Mouse (Mus musculus) testis, postnatal 10 days (tissue): ENCODE results near the gene Nes.

Experiments
- DNase-seq: peaks from one replicate; pipeline ENCODE4 v3.0.0; 2021; ENCODE audit warnings: low spot score

The Nes gene

DNA sequence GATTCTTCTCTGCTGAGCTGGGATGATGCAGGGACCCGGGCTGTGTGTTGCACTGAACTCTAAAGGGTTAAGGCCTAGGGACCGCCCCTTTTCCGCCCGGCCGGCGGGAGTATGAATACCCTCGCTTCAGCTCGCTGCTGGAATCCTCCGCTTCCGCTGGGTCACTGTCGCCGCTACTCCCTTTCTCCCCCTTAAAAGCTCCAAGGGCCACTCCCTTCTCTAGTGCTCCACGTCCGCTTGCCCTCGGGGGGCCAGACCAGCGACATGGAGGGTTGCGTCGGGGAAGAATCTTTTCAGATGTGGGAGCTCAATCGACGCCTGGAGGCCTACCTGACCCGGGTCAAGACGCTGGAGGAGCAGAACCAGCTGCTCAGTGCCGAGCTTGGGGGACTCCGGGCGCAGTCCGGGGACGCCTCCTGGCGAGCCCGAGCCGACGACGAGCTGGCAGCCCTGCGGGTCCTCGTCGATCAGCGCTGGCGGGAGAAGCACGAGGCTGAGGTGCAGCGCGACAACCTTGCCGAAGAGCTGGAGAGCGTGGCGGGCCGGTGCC lies at the start of gene Nes:
Gene Nes, plus strand, starts transcription at position 140 of the 550 bp plus-strand sequence.
- DNase-seq: peak; percentile 71

- no peak for DNase-seq
Observed at GRCm38 (mm10) chr3:87924996-87925395, 45.9 kb upstream of the Nes start.

DNA sequence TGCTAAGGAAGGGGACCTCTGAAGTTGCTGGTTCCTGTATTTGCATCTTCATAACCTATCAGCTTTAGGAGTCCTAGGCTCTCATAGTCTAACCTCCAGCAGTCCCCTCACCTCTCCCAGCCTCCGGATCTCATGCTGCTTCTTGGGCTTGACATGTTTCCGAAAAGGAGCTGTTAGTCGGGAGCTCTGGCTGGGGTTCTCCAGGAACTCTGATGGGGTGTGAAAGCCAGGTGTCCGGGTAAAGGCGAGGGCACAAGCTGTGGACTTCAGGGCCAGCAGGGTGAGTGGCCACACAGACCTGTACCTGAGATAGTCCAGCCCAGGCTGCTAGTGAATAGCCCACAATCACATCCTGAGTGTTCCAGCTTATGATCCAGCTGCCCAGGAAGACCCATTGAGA lies 43.4 kb upstream of the Nes start:
- no peak for DNase-seq

DNA sequence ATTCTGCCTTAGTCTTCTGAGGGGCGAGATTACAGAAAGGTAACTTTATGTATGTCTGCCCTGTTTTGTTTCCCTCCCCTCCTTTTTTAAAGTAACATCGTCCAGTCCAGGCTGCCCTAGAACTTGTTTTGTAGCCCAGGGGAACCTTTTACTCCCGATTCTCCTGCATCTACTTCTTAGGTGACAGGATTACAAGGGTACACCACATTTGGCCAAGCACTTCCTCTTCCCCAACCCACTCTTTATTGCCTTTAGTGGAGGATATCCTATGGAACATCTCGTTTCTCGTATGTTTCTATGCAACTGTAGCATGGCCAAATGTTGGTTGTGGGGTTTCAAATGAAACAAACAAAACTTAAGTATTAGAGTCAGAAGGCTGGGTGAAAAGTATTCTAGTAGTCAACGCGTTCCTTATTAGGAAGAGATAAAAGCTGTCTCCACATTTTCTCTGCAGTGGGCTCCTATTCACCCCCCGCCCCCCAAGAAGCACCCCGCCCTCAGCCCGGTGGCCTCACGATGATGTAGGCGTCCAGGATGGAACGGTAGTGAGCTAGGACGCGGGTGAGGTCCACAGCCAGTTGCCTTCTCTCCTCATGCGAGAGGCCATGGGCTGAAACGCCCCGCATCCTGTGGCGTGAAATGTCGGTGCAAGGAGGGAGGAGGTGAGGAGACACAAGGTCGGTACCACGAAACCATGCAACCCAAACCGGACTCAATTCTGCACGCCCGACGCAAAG lies 41.4 kb upstream of the Nes start:
- DNase-seq: no peak

- DNase-seq: peak; percentile 97
Observed at GRCm38 (mm10) chr3:87930078-87930795, 40.6 kb upstream of the Nes start, which contains the start of the genes Isg20l2 and Rrnad1. Gene Isg20l2 (plus strand): TSS chr3:87930314. Gene Rrnad1 (minus strand): TSS chr3:87930717.

DNA sequence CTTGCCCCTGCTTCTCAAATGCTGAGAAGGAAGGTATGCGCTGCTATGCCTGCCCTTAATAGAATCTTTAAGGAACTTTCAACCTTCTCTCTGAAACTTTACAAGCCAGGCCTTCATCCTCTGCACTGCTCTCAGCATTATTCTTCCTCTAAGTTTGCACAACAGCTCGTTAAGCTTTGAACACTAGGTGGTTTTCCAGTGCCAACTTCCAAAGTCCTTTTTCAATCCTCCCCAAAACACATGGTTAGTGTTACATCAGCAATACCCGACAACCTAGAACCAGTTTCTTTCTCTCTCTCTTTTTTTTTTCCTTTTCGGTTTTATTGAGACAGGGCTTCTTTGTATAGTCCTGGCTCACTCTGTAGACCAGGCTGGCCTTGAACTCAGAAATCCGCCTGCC lies 36.9 kb upstream of the Nes start:
- no peak for DNase-seq

DNA sequence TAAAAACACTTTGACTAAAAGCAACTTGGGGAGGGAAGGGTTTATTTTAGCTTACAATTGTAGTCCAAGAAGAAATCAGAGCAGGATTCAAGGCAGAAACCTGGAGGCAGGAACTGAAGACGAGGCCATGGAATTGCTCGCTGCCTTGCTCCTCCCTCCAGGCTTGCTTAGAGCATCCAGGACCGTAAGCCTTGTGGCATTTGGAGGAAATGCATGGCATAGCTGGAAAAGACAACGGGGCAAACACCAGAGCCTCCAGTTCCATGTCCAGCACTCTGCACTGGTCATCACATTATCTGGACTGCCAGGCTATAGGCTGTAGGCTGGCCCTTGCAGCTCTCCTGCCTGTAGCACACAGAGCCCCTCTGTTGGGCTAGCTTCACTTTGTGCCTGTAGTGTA lies 36.4 kb upstream of the Nes start:
- DNase-seq: no peak

DNA sequence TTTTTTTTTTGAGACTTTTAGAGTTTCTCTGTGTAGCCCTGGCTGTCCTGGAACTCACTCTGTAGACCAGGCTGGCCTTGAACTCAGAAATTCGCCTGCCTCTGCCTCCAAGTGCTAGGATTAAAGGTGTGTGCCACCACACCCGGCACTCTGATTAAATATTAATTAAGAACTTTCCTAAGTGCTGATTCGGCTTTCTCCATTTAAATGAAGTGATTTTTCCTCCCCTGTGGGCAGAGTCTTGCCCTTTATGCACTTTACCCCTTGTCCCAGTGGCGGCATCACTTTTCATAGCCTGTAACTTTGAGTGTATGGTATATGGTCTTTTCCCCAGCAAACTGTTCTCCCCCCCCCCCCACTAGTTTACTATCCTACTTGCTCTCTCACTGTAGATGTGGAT lies 35.7 kb upstream of the Nes start:
- DNase-seq: no peak

DNA sequence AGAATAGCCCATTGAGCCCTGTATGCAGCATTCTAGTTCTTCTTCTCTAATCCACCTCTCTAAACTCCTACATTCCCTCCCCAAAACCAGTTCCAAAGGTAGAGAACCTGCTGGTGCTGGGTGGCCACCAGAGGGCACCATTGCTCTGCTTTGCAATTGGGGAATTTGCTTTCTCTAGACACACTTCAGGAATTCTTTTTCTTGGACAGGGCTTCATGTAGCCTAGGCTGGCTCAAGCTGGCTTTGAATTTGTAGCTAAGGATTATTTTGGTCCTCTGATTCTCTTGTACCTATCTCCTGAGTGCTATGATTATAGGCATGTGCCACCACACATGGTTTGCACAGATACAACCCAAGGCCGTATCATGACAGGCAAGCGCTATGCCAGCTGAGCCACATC lies 35.1 kb upstream of the Nes start:
- peak; percentile 96 for DNase-seq

DNA sequence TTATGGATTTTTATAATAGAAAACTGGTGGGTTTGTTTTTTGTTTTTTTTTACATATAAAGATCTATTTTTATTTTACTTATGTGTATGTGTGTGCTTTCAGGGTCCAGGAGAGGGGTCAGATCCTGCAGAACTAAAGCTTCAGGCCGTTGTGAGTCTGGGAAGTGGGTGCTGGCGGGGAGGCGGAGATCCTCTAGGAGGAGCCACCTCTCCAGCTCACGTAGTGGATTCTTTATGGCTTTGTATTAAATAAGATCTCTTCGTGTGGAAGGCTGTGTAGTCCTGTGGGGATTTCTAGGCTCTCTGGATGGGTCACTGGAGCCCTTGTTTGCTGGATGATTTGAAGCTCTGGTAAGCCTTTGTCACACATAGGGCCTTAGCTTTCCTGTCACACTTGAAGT lies 30.3 kb upstream of the Nes start:
- DNase-seq: no peak

- no peak for DNase-seq
Observed at GRCm38 (mm10) chr3:87942471-87942870, 28.4 kb upstream of the Nes start.

DNA sequence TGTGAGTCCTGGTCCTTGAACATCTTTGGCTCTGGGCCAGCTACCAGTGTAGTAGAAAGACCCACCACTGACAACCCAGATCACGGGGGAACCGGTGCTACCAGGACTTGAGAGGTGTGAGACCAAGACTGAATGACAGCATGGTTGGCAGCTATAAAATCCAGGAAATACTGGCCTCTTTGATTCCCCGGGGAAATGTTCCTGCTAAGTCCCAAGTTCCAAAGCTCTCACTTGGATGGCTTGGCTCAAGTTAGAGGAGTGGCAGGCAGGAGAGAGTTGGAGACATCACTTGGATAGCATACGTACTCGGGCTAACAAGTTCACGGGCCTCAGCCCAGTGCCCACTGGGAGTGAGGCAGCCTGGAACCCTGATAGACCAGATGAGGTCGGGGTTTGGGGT lies 27.3 kb upstream of the Nes start:
- no peak for DNase-seq

DNA sequence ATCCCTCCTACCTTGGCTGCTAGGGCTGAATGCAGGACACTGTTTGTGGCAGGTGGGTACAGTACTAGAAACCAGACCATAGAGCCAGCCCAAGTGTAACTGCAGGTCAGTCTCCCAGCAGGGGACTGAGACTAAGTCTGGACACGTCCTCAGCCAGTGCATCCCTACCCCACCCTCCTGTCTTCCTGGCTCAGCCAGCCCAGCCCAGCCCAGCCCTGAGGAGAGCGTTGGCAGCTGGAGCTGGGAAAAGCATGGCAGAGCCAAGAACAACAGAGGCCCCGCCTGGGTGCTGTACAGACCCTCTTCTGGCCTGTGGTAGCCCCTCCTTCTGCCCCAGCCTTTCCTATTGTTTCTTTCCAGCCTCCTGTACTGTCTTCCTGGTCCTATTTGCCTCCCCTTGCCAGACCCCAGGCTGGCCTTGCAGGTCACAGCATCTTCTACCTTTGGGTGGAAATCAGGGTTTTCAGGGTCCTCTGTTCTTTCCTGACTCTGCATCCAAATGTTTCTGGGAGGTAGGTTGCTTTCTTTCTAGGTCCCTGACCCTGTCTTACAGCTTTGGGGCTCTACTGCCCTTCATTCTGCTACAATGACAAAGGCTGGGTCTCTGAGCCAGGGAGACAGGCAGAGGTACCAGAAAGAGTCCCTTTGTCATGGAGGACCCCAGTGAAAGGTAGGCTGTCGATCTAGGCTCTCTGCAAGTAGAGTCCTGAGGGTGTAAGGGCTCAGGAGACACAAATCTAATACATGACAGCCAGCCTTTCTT lies 25.9 kb upstream of the Nes start:
- DNase-seq: no peak

- DNase-seq: no peak
Observed at GRCm38 (mm10) chr3:87945781-87946540, 24.9 kb upstream of the Nes start.

GRCm38 (mm10) chr3:87946541-87946860 lies 24.4 kb upstream of the Nes start:
- DNase-seq: no peak

DNA sequence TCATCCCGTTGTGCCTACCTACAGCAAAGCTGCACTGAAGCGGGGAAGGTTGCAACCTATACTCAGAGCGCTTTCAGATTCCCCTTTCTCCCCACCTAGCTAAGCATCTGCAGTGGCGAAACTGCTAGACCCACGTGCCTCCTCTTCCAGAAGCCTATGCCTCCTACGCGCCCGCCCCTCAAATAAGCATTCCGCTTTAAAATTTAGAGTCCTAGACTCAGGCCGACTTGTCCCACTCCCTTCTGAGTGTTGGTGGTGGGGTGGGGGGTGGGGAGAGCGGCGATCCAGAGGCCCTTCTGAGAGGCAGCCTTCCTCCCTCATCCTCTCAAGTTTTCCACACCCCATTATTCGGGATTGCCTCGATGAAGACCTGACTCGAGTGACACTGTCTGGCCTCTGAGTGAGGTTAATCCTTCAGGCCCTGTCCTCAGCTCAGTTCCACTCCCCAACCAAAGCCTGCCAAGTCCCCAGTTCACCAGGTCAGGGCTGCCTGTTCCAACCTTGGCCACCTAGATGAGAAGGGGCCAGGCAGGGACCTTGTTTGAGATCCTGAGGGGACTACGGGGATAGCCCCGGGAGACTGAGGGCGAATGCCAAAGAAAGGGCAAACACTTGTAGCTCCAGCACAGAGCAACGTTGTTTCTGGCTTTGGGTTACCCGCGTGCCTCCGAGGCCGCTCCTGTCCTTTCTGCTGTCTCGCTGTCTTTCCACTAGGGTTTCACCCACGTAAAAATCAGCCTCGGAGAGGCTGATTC lies 23.6 kb upstream of the Nes start:
- DNase-seq: no peak

- DNase-seq: no peak
Observed at GRCm38 (mm10) chr3:87947811-87948199, 23.1 kb upstream of the Nes start.

- no peak for DNase-seq
Observed at GRCm38 (mm10) chr3:87948378-87949265, 22.3 kb upstream of the Nes start, which contains the start of gene Crabp2. Gene Crabp2 (plus strand): TSS chr3:87948666.

GRCm38 (mm10) chr3:87949266-87949954 lies 21.5 kb upstream of the Nes start:
- DNase-seq: no peak
